12 mouse cellular contexts compared by ENCODE assay signal in the genomic region with DNA sequence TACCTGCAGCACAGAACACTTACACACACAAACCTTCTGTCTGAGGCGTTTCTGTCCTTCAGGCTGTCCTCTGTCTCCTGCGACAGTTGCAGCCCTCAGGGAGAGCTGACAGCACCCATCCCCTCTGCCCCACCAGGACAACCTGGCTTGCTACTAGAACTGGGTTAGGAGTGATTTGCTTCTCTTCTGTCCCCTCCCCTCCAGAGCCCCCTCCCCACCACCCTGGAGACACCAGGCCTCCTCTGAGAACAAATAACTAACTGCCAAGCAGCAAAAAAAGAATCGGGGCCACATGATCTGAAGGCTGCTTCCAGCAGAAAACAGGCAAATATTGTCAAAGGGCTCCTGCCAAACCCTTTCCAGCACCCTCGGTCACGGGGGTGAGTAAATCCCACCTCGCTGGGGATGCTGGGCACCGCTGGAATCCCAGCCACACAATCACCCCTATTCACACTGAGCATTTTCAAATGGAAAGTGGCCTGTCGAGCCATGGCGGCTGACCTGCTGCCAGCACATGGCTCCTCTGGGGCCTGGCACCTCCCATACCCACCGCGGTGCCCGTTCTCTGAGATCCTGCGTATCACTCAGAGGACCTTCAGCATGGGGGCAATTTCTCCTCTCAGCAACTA. TPM values are rescaled to one million over a fixed set of nuclear protein-coding genes. Genes with fewer than 3 reads are reported as not detected.
A peak's percentile ranks its signal among the peaks of the same experiment; 100 is the strongest.
DNase-seq lines count a peak whose midpoint lies in the region; ATAC-seq lines count a peak whose summit lies in the region.
"Had no signal": no experiment of that assay in that cellular context is flagged by ENCODE, and none has a peak within 500 bp of the region (broad histone marks: within the 10 kb centered on the region; RNA-seq: fewer than 3 reads in every experiment).

No protein-coding gene starts in this region.

- 76% methylated on average over 13 of the region's 13 CpGs for WGBS in midbrain, embryonic 10.5 days
- WGBS in midbrain, embryonic 11.5 days: 71% methylated on average over 13 of the region's 13 CpGs
- WGBS in neural tube, embryonic 14.5 days: 46% methylated on average over 13 of the region's 13 CpGs

- H3K36me3 ChIP-seq in midbrain, embryonic 10.5 days: peaks cover 95% of the 10 kb centered on the region
- H3K36me3 ChIP-seq in midbrain, embryonic 11.5 days (ENCODE audit: control insufficient read depth, insufficient read depth, low read length): peaks cover 12% of the 10 kb centered on the region
- H3K36me3 ChIP-seq in neural tube, embryonic 14.5 days (ENCODE audit: control insufficient read depth, insufficient read depth, low read length): no peaks in the 10 kb centered on the region
- H3K36me3 ChIP-seq: intestine, embryonic 15.5 days had no signal

- H3K27ac ChIP-seq in midbrain, embryonic 10.5 days (replicated peaks): 0 out of 2 replicates have a peak overlapping the region, but pooled peaks have one; percentile 19
- no peak overlapping the region for H3K27ac ChIP-seq in midbrain, embryonic 11.5 days (ENCODE audit: low read depth, low read length)
- H3K27ac ChIP-seq in neural tube, embryonic 14.5 days (ENCODE audit: low read depth, low read length): no peak overlapping the region
- H3K27ac ChIP-seq: intestine, embryonic 15.5 days had no signal

- H3K4me2 ChIP-seq in midbrain, embryonic 11.5 days: no peak overlapping the region
- no peak overlapping the region for H3K4me2 ChIP-seq in neural tube, embryonic 14.5 days (ENCODE audit: low read depth, low read length)
- H3K4me2 ChIP-seq: intestine, embryonic 15.5 days had no signal

- ATAC-seq in cerebellum, adult (ENCODE audit: insufficient number of reproducible peaks, low FRiP score, low TSS enrichment): no peak
- no peak for ATAC-seq in midbrain, embryonic 11.5 days (ENCODE audit: low FRiP score)
- peak; percentile 48; the same call in 1 of the 2 replicates for ATAC-seq in neural tube, embryonic 14.5 days (ENCODE audit: low read depth)
- no peak for ATAC-seq in inflammation-experienced regulatory T-cells, adult 6 months
- ATAC-seq: intestine, embryonic 15.5 days; Patski had no signal

- no peaks in the 10 kb centered on the region for H3K27me3 ChIP-seq in midbrain, embryonic 10.5 days (ENCODE audit: low read depth, poor library complexity, severe bottlenecking)
- no peaks in the 10 kb centered on the region for H3K27me3 ChIP-seq in midbrain, embryonic 11.5 days (ENCODE audit: control insufficient read depth, insufficient read depth, low read length)
- H3K27me3 ChIP-seq in neural tube, embryonic 14.5 days (ENCODE audit: control insufficient read depth, insufficient read depth, low read length): no peaks in the 10 kb centered on the region
- H3K27me3 ChIP-seq: intestine, embryonic 15.5 days had no signal

- H3K9me3 ChIP-seq in midbrain, embryonic 10.5 days (replicated peaks): no peaks in the 10 kb centered on the region
- H3K9me3 ChIP-seq in midbrain, embryonic 11.5 days (ENCODE audit: control insufficient read depth, low read length): no peaks in the 10 kb centered on the region
- no peaks in the 10 kb centered on the region for H3K9me3 ChIP-seq in neural tube, embryonic 14.5 days (ENCODE audit: control insufficient read depth, low read length)
- H3K9me3 ChIP-seq: intestine, embryonic 15.5 days had no signal

- no peak overlapping the region for H3K9ac ChIP-seq in midbrain, embryonic 11.5 days (ENCODE audit: low read length)
- no peak overlapping the region for H3K9ac ChIP-seq in neural tube, embryonic 14.5 days (replicated peaks; ENCODE audit: low read depth, low read length)
- H3K9ac ChIP-seq: intestine, embryonic 15.5 days had no signal

- peaks cover 4% of the 10 kb centered on the region for H3K4me1 ChIP-seq in midbrain, embryonic 10.5 days
- 0 out of 2 replicates have a peak, but pooled peaks cover 2% of the 10 kb centered on the region for H3K4me1 ChIP-seq in midbrain, embryonic 11.5 days (ENCODE audit: control insufficient read depth, insufficient read depth, low read length)
- H3K4me1 ChIP-seq in neural tube, embryonic 14.5 days (ENCODE audit: control insufficient read depth, insufficient read depth, low read length): no peaks in the 10 kb centered on the region
- H3K4me1 ChIP-seq: intestine, embryonic 15.5 days had no signal

- no peak overlapping the region for H3K4me3 ChIP-seq in midbrain, embryonic 10.5 days
- no peak overlapping the region for H3K4me3 ChIP-seq in midbrain, embryonic 11.5 days (ENCODE audit: low read depth, low read length)
- no peak overlapping the region for H3K4me3 ChIP-seq in neural tube, embryonic 14.5 days (ENCODE audit: low read depth, low read length)
- H3K4me3 ChIP-seq: intestine, embryonic 15.5 days had no signal

- DNase-seq in cerebellum, adult 11-12 months: peak; percentile 16
- DNase-seq in midbrain, embryonic 10.5 days (ENCODE audit: low spot score): no peak
- no peak for DNase-seq in midbrain, embryonic 11.5 days (ENCODE audit: low spot score, missing footprints)
- DNase-seq in layer of hippocampus, adult 18-20 months (ENCODE audit: low spot score in 2 of 2): peak; percentile 1 to 32
- no peak for DNase-seq in thymus, postnatal 25 days

RNA-seq across cellular contexts. Expression of a gene that starts 47.5 kb away (rescaled TPM):
- 61.8 and 70.6 TPM in 2 replicates for polyA plus RNA-seq in midbrain, embryonic 10.5 days (2016; fragmentation: Nextera tagmentation; extraction: Ambion mirVana)
- polyA plus RNA-seq in midbrain, embryonic 11.5 days (2014; fragmentation: Nextera tagmentation; extraction: Ambion mirVana): 64.7 and 68.0 TPM in 2 replicates
- total RNA-seq in layer of hippocampus, adult 18-20 months (2021): 10 to 100 TPM in 1 of 2 experiments, 1 to 10 TPM in 1; 9.2 to 12.6 TPM
- polyA plus RNA-seq in neural tube, embryonic 14.5 days (2014; fragmentation: Nextera tagmentation; extraction: Ambion mirVana): 23.2 and 24.5 TPM in 2 replicates
- under 1 TPM in 1 of 3 experiments, not detected in 2; 0.18 TPM for polyA plus RNA-seq in inflammation-experienced regulatory T-cells, adult 6 months (2017; shearing (Covaris generic))
- total RNA-seq: heart, adult 18-20 months had no signal
- polyA plus RNA-seq: C2C12; intestine, embryonic 15.5 days had no signal

Comparison
In these comparisons a context has a peak if more than half of its experiments do, and no peak if none do; other contexts are left out.
1. DNase-seq: peak in cerebellum, adult 11-12 months (single experiment) and layer of hippocampus, adult 18-20 months (2 of 2); none in midbrain, embryonic 10.5 days (single experiment), midbrain, embryonic 11.5 days (single experiment) and thymus, postnatal 25 days (single experiment).
2. RNA of a gene that starts 47.5 kb away (polyA plus RNA-seq): 64.7 to 68.0 TPM in midbrain, embryonic 11.5 days, 61.8 to 70.6 TPM in midbrain, embryonic 10.5 days and 23.2 to 24.5 TPM in neural tube, embryonic 14.5 days; 0.18 TPM in inflammation-experienced regulatory T-cells, adult 6 months; every median in the first group is over 10 times any median in the second.